Mouse (Mus musculus): Measurements from ENCODE around the gene Meaf6. TPM values are rescaled to one million over a fixed set of nuclear protein-coding genes. Genes with fewer than 3 reads are reported as not detected.
A peak's percentile ranks its signal among the peaks of the same experiment; 100 is the strongest.

Gene Meaf6
- total RNA-seq, 2 experiments from 2014 or later = 12.0 to 13.5 TPM

- DNase-seq = no peak
- H3K27ac ChIP-seq = no peak overlapping the region
- no peak overlapping the region for H3K4me3 ChIP-seq
- no peak for TF ChIP-seq CTCF (IDR thresholded peaks at IDR 0.05)
- intact Hi-C loops (cut with DNase I) = no loop called here
Observed at GRCm38 (mm10) chr4:125134192-125134591, 49.3 kb downstream of the Meaf6 start.

GRCm38 (mm10) chr4:125134631-125135030 is 49.7 kb downstream of the Meaf6 start:
- no peak for TF ChIP-seq CTCF (IDR thresholded peaks at IDR 0.05)
- Histone ChIP-seq H3K4me3 (no peak overlapping the region), H3K27ac (no peak overlapping the region)
- DNase-seq = no peak
- intact Hi-C loops (cut with DNase I) = no loop called here

GRCm38 (mm10) chr4:125135076-125135855 is 50.3 kb downstream of the Meaf6 start:
- H3K4me3 ChIP-seq = no peak overlapping the region
- intact Hi-C loops (cut with DNase I) = no loop called here
- no peak overlapping the region for H3K27ac ChIP-seq
- DNase-seq = no peak
- TF ChIP-seq CTCF (IDR thresholded peaks at IDR 0.05) = no peak

- intact Hi-C loops (cut with DNase I) = no loop called here
- H3K4me3 ChIP-seq = no peak overlapping the region
- DNase-seq = no peak
- TF ChIP-seq CTCF (IDR thresholded peaks at IDR 0.05) = no peak
- H3K27ac ChIP-seq = no peak overlapping the region
Observed at GRCm38 (mm10) chr4:125136303-125136888, 51.5 kb downstream of the Meaf6 start.

GRCm38 (mm10) chr4:125138321-125138720 is 53.4 kb downstream of the Meaf6 start:
- no peak overlapping the region for H3K27ac ChIP-seq
- TF ChIP-seq CTCF (IDR thresholded peaks at IDR 0.05) = no peak
- intact Hi-C loops (cut with DNase I) = no loop called here
- no peak overlapping the region for H3K4me3 ChIP-seq
- DNase-seq = no peak

- Histone ChIP-seq H3K4me3 (no peak overlapping the region), H3K27ac (no peak overlapping the region; the same call in 1 of the 2 replicates)
- DNase-seq = no peak
- intact Hi-C loops (cut with DNase I) = no loop called here
- TF ChIP-seq CTCF (IDR thresholded peaks at IDR 0.05) = no peak
Observed at GRCm38 (mm10) chr4:125144211-125144610, 59.3 kb downstream of the Meaf6 start.

- no peak for TF ChIP-seq CTCF (IDR thresholded peaks at IDR 0.05)
- Histone ChIP-seq H3K27ac (peak overlapping the region; percentile 54), H3K4me3 (no peak overlapping the region)
- intact Hi-C loops (cut with DNase I) = no loop called here
- no peak for DNase-seq
Observed at GRCm38 (mm10) chr4:125144627-125145026, 59.7 kb downstream of the Meaf6 start.

GRCm38 (mm10) chr4:125145213-125145612 is 60.3 kb downstream of the Meaf6 start:
- no peak for TF ChIP-seq CTCF (IDR thresholded peaks at IDR 0.05)
- H3K4me3 ChIP-seq = no peak overlapping the region
- H3K27ac ChIP-seq = no peak overlapping the region
- DNase-seq = peak; percentile 58
- intact Hi-C loops (cut with DNase I) = no loop called here

- no peak for TF ChIP-seq CTCF (IDR thresholded peaks at IDR 0.05)
- Histone ChIP-seq H3K27ac (no peak overlapping the region), H3K4me3 (no peak overlapping the region)
- no peak for DNase-seq
- intact Hi-C loops (cut with DNase I) = no loop called here
Observed at GRCm38 (mm10) chr4:125147970-125148369, 63.0 kb downstream of the Meaf6 start.

GRCm38 (mm10) chr4:125149460-125149859 is 64.5 kb downstream of the Meaf6 start:
- Histone ChIP-seq H3K4me3 (no peak overlapping the region), H3K27ac (no peak overlapping the region)
- DNase-seq = no peak
- intact Hi-C loops (cut with DNase I) = no loop called here
- no peak for TF ChIP-seq CTCF (IDR thresholded peaks at IDR 0.05)

- intact Hi-C loops (cut with DNase I) = no loop called here
- DNase-seq = no peak
- H3K27ac ChIP-seq = no peak overlapping the region
- no peak for TF ChIP-seq CTCF (IDR thresholded peaks at IDR 0.05)
- H3K4me3 ChIP-seq = no peak overlapping the region
Observed at GRCm38 (mm10) chr4:125152469-125152868, 67.5 kb downstream of the Meaf6 start.

- intact Hi-C loops (cut with DNase I) = no loop called here
- DNase-seq = no peak
- no peak for TF ChIP-seq CTCF (IDR thresholded peaks at IDR 0.05)
- Histone ChIP-seq H3K4me3 (no peak overlapping the region), H3K27ac (no peak overlapping the region)
Observed at GRCm38 (mm10) chr4:125153659-125154241, 68.8 kb downstream of the Meaf6 start.

GRCm38 (mm10) chr4:125155646-125156045 is 70.7 kb downstream of the Meaf6 start:
- intact Hi-C loops (cut with DNase I) = no loop called here

More at GRCm38 (mm10) chr4:125155646-125156045, 70.7 kb downstream of the Meaf6 start:
- Histone ChIP-seq H3K27ac (no peak overlapping the region), H3K4me3 (no peak overlapping the region)
- DNase-seq = no peak
- TF ChIP-seq CTCF (IDR thresholded peaks at IDR 0.05) = no peak
